Mouse (Mus musculus) liver, embryonic 14.5 days (tissue): ENCODE measurements around the gene Tnp1. TPM values are rescaled to one million over a fixed set of nuclear protein-coding genes. Genes with fewer than 3 reads are reported as not detected.

Experiments used
- ATAC-seq: fragments of 200-750 bp; cut with Nextera tagmentation; 2 replicates; pipeline ENCODE4 v1.8.0; 2017; ENCODE audit warnings: moderate number of reproducible peaks, mild to moderate bottlenecking, moderate library complexity; ENCODE audit not compliant: insufficient read depth
- DNase-seq, 3 experiments: peaks; one replicate each; pipeline ENCODE4 v3.0.0-alpha.2; 2012 to 2013; ENCODE audit warnings: low read depth in 3 of 3, low spot score in 3 of 3
- H3K27ac ChIP-seq: fragments of 300-500 bp; sonication (generic); 2 replicates; pipeline ENCODE4 v1.5.1; 2014; ENCODE audit warnings: moderate library complexity, mild to moderate bottlenecking, control low read depth, inconsistent platforms
- H3K27me3 ChIP-seq: fragments of 300-500 bp; sonication (generic); 2 replicates; pipeline ENCODE4 v1.6.1; 2014; ENCODE audit warnings: mild to moderate bottlenecking, low read length, moderate library complexity; ENCODE audit not compliant: control insufficient read depth, insufficient read depth
- H3K36me3 ChIP-seq: fragments of 300-500 bp; sonication (generic); replicated peaks from 2 replicates; pipeline ENCODE4 v1.6.1; 2014; ENCODE audit warnings: low read depth; ENCODE audit not compliant: control insufficient read depth, insufficient read depth
- H3K4me1 ChIP-seq, 2 experiments: fragments of 200-500 bp in 1 of 2; fragments of 300-500 bp in 1 of 2; sonication (generic) in 1 of 2; replicated peaks; 2 replicates each; pipeline ENCODE4 v1.6.1; 2012 to 2014; ENCODE audit warnings: antibody characterized with exemption in 1 of 2, inconsistent platforms in 1 of 2, low read length in 1 of 2; ENCODE audit not compliant: control insufficient read depth in 2 of 2, insufficient read depth in 2 of 2
- H3K4me2 ChIP-seq: fragments of 300-500 bp; sonication (generic); 2 replicates; pipeline ENCODE4 v1.6.1; 2014; ENCODE audit warnings: low read depth, mild to moderate bottlenecking, control low read depth, moderate library complexity
- H3K4me3 ChIP-seq, 2 experiments: fragments of 200-500 bp in 1 of 2; fragments of 300-500 bp in 1 of 2; sonication (generic) in 1 of 2; 2 replicates each; pipeline ENCODE4 v1.5.1; 2012 to 2014; ENCODE audit warnings: low read depth in 2 of 2, low read length in 2 of 2, mild to moderate bottlenecking in 2 of 2, control low read depth in 1 of 2, inconsistent platforms in 1 of 2, moderate library complexity in 1 of 2; ENCODE audit not compliant: insufficient read depth in 1 of 2
- H3K9ac ChIP-seq: fragments of 300-500 bp; sonication (generic); replicated peaks from 2 replicates; pipeline ENCODE4 v1.6.1; 2014; ENCODE audit warnings: mild to moderate bottlenecking, control low read depth, moderate library complexity
- H3K9me3 ChIP-seq: fragments of 300-500 bp; sonication (generic); 2 replicates; pipeline ENCODE4 v1.6.1; 2016; ENCODE audit warnings: low read length, mixed read lengths; ENCODE audit not compliant: control insufficient read depth
- CTCF ChIP-seq: IDR thresholded peaks from 2 replicates; pipeline ENCODE4 v1.5.1; 2016; ENCODE audit warnings: antibody characterized with exemption, low read depth, control low read depth
- EP300 ChIP-seq: IDR thresholded peaks from 2 replicates; pipeline ENCODE4 v1.6.1; 2016; ENCODE audit warnings: antibody characterized with exemption, low read depth
- WGBS: fragments of 180-500 bp; shearing (Covaris S2); extraction: QIAGEN DNeasy Blood & Tissue Kit; methylation state at CpG from one replicate; pipeline ENCODE4 v1.1.7; 2014; ENCODE audit not compliant: insufficient replicate concordance; 5-methylcytosine and 5-hydroxymethylcytosine counted together
- polyA plus RNA-seq, 2 experiments: library from polyadenylated mRNA; depleted of rRNA in 1 of 2; stranded (reverse) in 1 of 2; unstranded in 1 of 2; fragments of >200 nt; fragmentation: Nextera tagmentation in 1 of 2; extraction: Ambion mirVana in 1 of 2; gene quantifications; 2 replicates each; pipeline versions ENCODE4 v1.2.1 to v1.2.3; 2012 to 2014

Tnp1 gene
- polyA plus RNA-seq, 2 experiments = not detected

GRCm38 (mm10) chr1:73026157-73026556 lies 10.4 kb upstream of the Tnp1 start:
- DNase-seq = no peak
- H3K4me2 ChIP-seq = no peak overlapping the region
- H3K9me3 ChIP-seq = no peaks in the 10 kb centered on the region
- 55% methylated on average over 3 of the region's 3 CpGs for WGBS
- no peaks in the 10 kb centered on the region for H3K27me3 ChIP-seq
- no peak for TF ChIP-seq EP300
- TF ChIP-seq CTCF = no peak
- peaks cover 14 to 19% of the 10 kb centered on the region in 2 experiments for H3K4me1 ChIP-seq
- H3K36me3 ChIP-seq = no peaks in the 10 kb centered on the region
- no peak overlapping the region for H3K27ac ChIP-seq
- peak; percentile 35; the same call in 1 of the 2 replicates for ATAC-seq
- no peak overlapping the region for H3K9ac ChIP-seq
- no peak overlapping the region for H3K4me3 ChIP-seq

DNA sequence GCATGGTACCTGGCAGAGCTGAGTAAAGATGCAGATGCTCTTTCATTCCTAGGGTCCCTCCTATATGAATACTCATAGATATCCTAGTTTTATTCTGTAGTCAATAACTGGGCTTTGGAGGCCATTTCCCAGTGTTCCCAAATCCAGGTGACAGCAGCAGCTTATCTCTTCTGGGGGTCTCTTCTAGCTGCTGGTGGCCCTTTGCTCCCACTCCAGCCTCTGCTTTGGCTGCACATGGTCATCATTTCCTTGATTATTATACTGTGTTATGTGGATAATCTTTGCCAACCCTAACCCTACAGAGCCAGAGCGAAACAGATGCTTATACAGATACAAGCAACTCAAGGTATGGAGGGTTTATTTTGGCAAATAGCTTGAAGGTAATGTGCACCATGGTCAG lies 8.9 kb downstream of the Tnp1 start:
- Histone ChIP-seq H3K27me3 (no peaks in the 10 kb centered on the region), H3K36me3 (no peaks in the 10 kb centered on the region), H3K4me3 (no peak overlapping the region), H3K4me1 (peaks cover 16 to 17% of the 10 kb centered on the region in 2 experiments), H3K27ac (no peak overlapping the region), H3K9ac (no peak overlapping the region), H3K4me2 (no peak overlapping the region), H3K9me3 (no peaks in the 10 kb centered on the region)
- ATAC-seq (no peak), DNase-seq (no peak)
- no peak for TF ChIP-seq CTCF
- no peak for TF ChIP-seq EP300
- 72% methylated on average over 1 of the region's 1 CpGs for WGBS

DNA sequence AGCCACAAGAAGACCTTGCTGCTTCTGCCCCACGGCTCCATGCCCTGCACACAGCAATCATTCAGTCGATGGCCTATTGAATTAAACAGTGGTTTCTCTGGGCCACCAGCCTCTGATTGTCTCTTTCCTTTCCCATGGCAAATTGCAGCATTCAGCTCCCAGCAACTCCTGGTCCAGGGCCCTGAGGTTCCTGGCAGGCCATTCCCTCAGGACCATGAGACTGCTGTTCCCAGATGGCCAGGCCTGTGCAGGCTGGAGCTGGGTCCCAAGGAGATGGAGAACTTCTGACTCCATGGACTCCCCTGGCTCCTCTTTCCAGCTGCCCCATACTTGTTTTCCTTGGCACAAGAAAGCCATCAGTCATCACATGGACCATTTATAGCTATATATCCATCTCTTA lies 10.8 kb downstream of the Tnp1 start:
- no peak for DNase-seq
- Histone ChIP-seq H3K9me3 (no peaks in the 10 kb centered on the region), H3K4me1 (peaks cover 17 to 18% of the 10 kb centered on the region in 2 experiments), H3K36me3 (no peaks in the 10 kb centered on the region), H3K4me3 (no peak overlapping the region), H3K4me2 (no peak overlapping the region), H3K9ac (no peak overlapping the region), H3K27ac (no peak overlapping the region), H3K27me3 (no peaks in the 10 kb centered on the region)
- TF ChIP-seq EP300 (no peak), CTCF (no peak)
- 66% methylated on average over 2 of the region's 2 CpGs for WGBS
- ATAC-seq = no peak

DNA sequence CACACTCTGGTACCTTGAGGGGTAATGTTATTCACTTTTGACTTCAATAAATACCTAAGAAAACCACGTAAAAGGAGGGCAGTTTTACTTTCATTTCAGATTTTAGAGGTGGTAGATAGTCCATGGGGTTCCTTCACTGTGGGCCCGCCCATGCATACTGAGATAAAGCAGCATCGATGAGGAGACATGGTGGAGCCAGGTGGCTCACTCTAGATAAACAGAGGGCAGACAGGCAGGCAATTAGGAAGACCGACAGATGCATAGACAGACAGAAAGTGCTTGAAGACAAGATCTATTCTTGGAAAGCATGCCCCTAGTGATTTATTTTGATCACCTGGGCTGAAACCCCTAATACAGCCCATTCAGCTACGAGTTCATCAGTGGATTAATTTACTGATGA lies 13.1 kb downstream of the Tnp1 start:
- Histone ChIP-seq H3K9me3 (no peaks in the 10 kb centered on the region), H3K27ac (peak overlapping the region; percentile 2; the same call in 1 of the 2 replicates), H3K9ac (no peak overlapping the region; the same call in 1 of the 2 replicates), H3K36me3 (no peaks in the 10 kb centered on the region), H3K27me3 (no peaks in the 10 kb centered on the region), H3K4me3 (no peak overlapping the region), H3K4me1 (peaks cover 17 to 18% of the 10 kb centered on the region in 2 experiments), H3K4me2 (peak overlapping the region; percentile 50)
- 16% methylated on average over 5 of the region's 5 CpGs for WGBS
- peak; percentile 62 to 74 (median 69) for DNase-seq
- ATAC-seq = peak; percentile 98
- TF ChIP-seq EP300 (peak; percentile 86), CTCF (no peak)

- Histone ChIP-seq H3K27me3 (no peaks in the 10 kb centered on the region), H3K36me3 (no peaks in the 10 kb centered on the region), H3K9ac (no peak overlapping the region), H3K4me2 (peak overlapping the region; percentile 50), H3K4me3 (no peak overlapping the region), H3K4me1 (peaks cover 17 to 18% of the 10 kb centered on the region in 2 experiments), H3K9me3 (no peaks in the 10 kb centered on the region), H3K27ac (peak overlapping the region; percentile 17)
- ATAC-seq (no peak), DNase-seq (no peak)
- no peak for TF ChIP-seq EP300
- no peak for TF ChIP-seq CTCF
- WGBS = 69% methylated on average over 5 of the region's 5 CpGs
Measured at GRCm38 (mm10) chr1:73001961-73002360, 13.7 kb downstream of the Tnp1 start.
